Mouse (Mus musculus): ENCODE data around the gene A930004D18Rik.

DNA sequence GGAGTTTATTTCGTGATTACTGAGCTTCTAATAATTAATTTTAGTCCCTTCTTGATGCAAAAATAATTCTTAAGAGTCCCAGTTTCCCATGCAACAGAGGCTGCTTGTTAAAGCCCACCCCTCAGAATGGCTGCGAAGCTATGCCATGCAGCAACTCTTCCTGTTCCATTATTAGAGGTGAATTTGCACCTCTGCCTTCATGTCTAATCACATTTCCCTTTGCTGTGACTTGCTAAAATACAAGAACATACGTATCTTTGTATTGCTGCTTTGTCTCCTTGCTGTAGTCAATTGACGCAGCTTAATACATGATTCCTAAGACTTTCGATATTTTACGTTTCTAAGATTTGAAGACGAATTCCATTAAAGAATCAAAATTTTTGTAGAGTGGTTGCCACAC lies 7.9 kb downstream of the A930004D18Rik start:
- no peak for TF ChIP-seq POLR2A (IDR thresholded peaks at IDR 0.05; ENCODE audit: borderline replicate concordance, low read depth, low read length)
- TF ChIP-seq CTCF (IDR thresholded peaks at IDR 0.05; ENCODE audit: low read depth, low read length): no peak
